In genomic region chr4:119044836-119045235, GRCm38 (mm10) we compare ENCODE assay signal across 14 mouse cellular contexts.
DNase-seq lines count a peak whose midpoint lies in the region; ATAC-seq and TF ChIP-seq lines count a peak whose summit lies in the region.
"Had no signal": no experiment of that assay in that cellular context is flagged by ENCODE, and none has a peak within 500 bp of the region (broad histone marks: within the 10 kb centered on the region; RNA-seq: fewer than 3 reads in every experiment).

No protein-coding gene starts in this region.

- peak overlapping the region; percentile 7; the same call in 1 of the 2 replicates for H3K27ac ChIP-seq in cerebellum, adult 2 months (ENCODE audit: insufficient read depth, low read length)
- 0 out of 2 replicates have a peak overlapping the region, but pooled peaks have one; percentile 26 for H3K27ac ChIP-seq in hindbrain, embryonic 15.5 days (replicated peaks)

- no peak for TF ChIP-seq POLR2A in cerebellum, adult 2 months (IDR thresholded peaks at IDR 0.05; ENCODE audit: borderline replicate concordance, insufficient read depth, low read length)

- H3K27me3 ChIP-seq in cerebellum, adult 2 months (ENCODE audit: control insufficient read depth, insufficient read depth, low read length): no peaks in the 10 kb centered on the region
- no peaks in the 10 kb centered on the region for H3K27me3 ChIP-seq in E14TG2a.4 (ENCODE audit: insufficient read depth, low read length)
- no peaks in the 10 kb centered on the region for H3K27me3 ChIP-seq in hindbrain, embryonic 15.5 days

- no peak overlapping the region for H3K4me3 ChIP-seq in cerebellum, adult 2 months (replicated peaks; ENCODE audit: insufficient read depth, low read depth, low read length)
- H3K4me3 ChIP-seq in E14TG2a.4 (replicated peaks; ENCODE audit: low read length): peak overlapping the region; percentile 63; the same call in 1 of the 2 replicates
- no peak overlapping the region for H3K4me3 ChIP-seq in hindbrain, embryonic 15.5 days
- H3K4me3 ChIP-seq: erythroblast, embryonic 14.5 days had no signal

- no peak for TF ChIP-seq CTCF in cerebellum, adult 2 months (IDR thresholded peaks at IDR 0.05; ENCODE audit: borderline replicate concordance, insufficient read depth, low read depth, low read length)
- no peak for TF ChIP-seq CTCF in E14TG2a.4 (conservative IDR thresholded peaks at IDR 0.05; ENCODE audit: low read length)

- DNase-seq in cerebellum, adult 2 months: peak in 1 of 2 experiments; percentile 10
- DNase-seq in cerebellum, adult 11 months: no peak
- peak; percentile 34 for DNase-seq in left cerebral cortex, postnatal 4 days
- no peak for DNase-seq in left cerebral cortex, adult 11 months (ENCODE audit: low spot score)
- no peak for DNase-seq in retina, postnatal 1 day
- no peak for DNase-seq in layer of hippocampus, postnatal 36 days
- DNase-seq: gastrocnemius, postnatal 10 days; kidney, postnatal 14 days; thymus, adult 18-20 months had no signal

- no peak overlapping the region for H3K9ac ChIP-seq in hindbrain, embryonic 15.5 days

- no peak overlapping the region for H3K4me2 ChIP-seq in hindbrain, embryonic 15.5 days

- ATAC-seq in hindbrain, embryonic 15.5 days (ENCODE audit: low FRiP score, low read depth): peak; percentile 51; the same call in 1 of the 2 replicates
- ATAC-seq: inflammation-experienced regulatory T-cells, adult 6 months; lung, postnatal 0 days had no signal

- H3K4me1 ChIP-seq in cerebellum, adult 2 months (ENCODE audit: control insufficient read depth, insufficient read depth, low read length): 0 out of 2 replicates have a peak, but pooled peaks cover 3% of the 10 kb centered on the region
- peaks cover 81% of the 10 kb centered on the region for H3K4me1 ChIP-seq in E14TG2a.4 (replicated peaks; ENCODE audit: low read depth, low read length)
- H3K4me1 ChIP-seq in hindbrain, embryonic 15.5 days (replicated peaks): no peaks in the 10 kb centered on the region; the same call in 1 of the 2 replicates

- peaks cover 11% of the 10 kb centered on the region; the same call in 1 of the 2 replicates for H3K36me3 ChIP-seq in E14TG2a.4 (ENCODE audit: insufficient read depth, low read length)
- no peaks in the 10 kb centered on the region for H3K36me3 ChIP-seq in hindbrain, embryonic 15.5 days

- no peaks in the 10 kb centered on the region for H3K9me3 ChIP-seq in E14TG2a.4 (ENCODE audit: low read length)
- no peaks in the 10 kb centered on the region for H3K9me3 ChIP-seq in hindbrain, embryonic 15.5 days

- intact Hi-C loops in left cerebral cortex, postnatal 4 days (cut with DNase I): no loop called here

- 28% methylated on average over 13 of the region's 13 CpGs for WGBS in cerebellum, adult 2 months
- 77% methylated on average over 13 of the region's 13 CpGs for WGBS in hindbrain, embryonic 15.5 days
